Mouse (Mus musculus): ENCODE measurements around the gene Atf4.
A peak's percentile ranks its signal among the peaks of the same experiment; 100 is the strongest.

Gene Atf4

GRCm38 (mm10) chr15:80254847-80255645 is at the start of gene Atf4:
Gene Atf4 (plus strand): TSS chr15:80255184.
- peak; percentile 98 for DNase-seq (ENCODE audit: low read depth, low spot score)

GRCm38 (mm10) chr15:80206057-80206565 is 48.9 kb upstream of the Atf4 start:
- no peak for DNase-seq (ENCODE audit: low read depth, low spot score)

- no peak for DNase-seq (ENCODE audit: low read depth, low spot score)
Measured at GRCm38 (mm10) chr15:80208446-80208845, 46.5 kb upstream of the Atf4 start.

GRCm38 (mm10) chr15:80213688-80214087 is 41.3 kb upstream of the Atf4 start:
- no peak for DNase-seq (ENCODE audit: low read depth, low spot score)

GRCm38 (mm10) chr15:80215716-80216479 is 39.1 kb upstream of the Atf4 start:
- peak; percentile 56 for DNase-seq (ENCODE audit: low read depth, low spot score)

GRCm38 (mm10) chr15:80216480-80216820 is 38.5 kb upstream of the Atf4 start:
- no peak for DNase-seq (ENCODE audit: low read depth, low spot score)

- no peak for DNase-seq (ENCODE audit: low read depth, low spot score)
Measured at GRCm38 (mm10) chr15:80217476-80217875, 37.5 kb upstream of the Atf4 start.

- peak; percentile 90 for DNase-seq (ENCODE audit: low read depth, low spot score)
Measured at GRCm38 (mm10) chr15:80219211-80219610, 35.8 kb upstream of the Atf4 start.

GRCm38 (mm10) chr15:80219705-80220657 is 35.0 kb upstream of the Atf4 start:
- DNase-seq (ENCODE audit: low read depth, low spot score) = peak; percentile 66

GRCm38 (mm10) chr15:80221031-80221430 is 34.0 kb upstream of the Atf4 start:
- no peak for DNase-seq (ENCODE audit: low read depth, low spot score)

- DNase-seq (ENCODE audit: low read depth, low spot score) = no peak
Measured at GRCm38 (mm10) chr15:80223751-80224150, 31.2 kb upstream of the Atf4 start.

GRCm38 (mm10) chr15:80225208-80225607 is 29.8 kb upstream of the Atf4 start:
- peak; percentile 76 for DNase-seq (ENCODE audit: low read depth, low spot score)

GRCm38 (mm10) chr15:80225796-80226195 is 29.2 kb upstream of the Atf4 start:
- DNase-seq (ENCODE audit: low read depth, low spot score) = peak; percentile 81

- DNase-seq (ENCODE audit: low read depth, low spot score) = no peak
Measured at GRCm38 (mm10) chr15:80228071-80228800, 26.7 kb upstream of the Atf4 start.

- DNase-seq (ENCODE audit: low read depth, low spot score) = no peak
Measured at GRCm38 (mm10) chr15:80232331-80232730, 22.7 kb upstream of the Atf4 start.

GRCm38 (mm10) chr15:80233053-80233452 is 21.9 kb upstream of the Atf4 start:
- peak; percentile 33 for DNase-seq (ENCODE audit: low read depth, low spot score)

- peak; percentile 95 for DNase-seq (ENCODE audit: low read depth, low spot score)
Measured at GRCm38 (mm10) chr15:80233733-80234509, 21.1 kb upstream of the Atf4 start, which contains the start of gene Mief1. Gene Mief1 (plus strand): TSS chr15:80234018.

- no peak for DNase-seq (ENCODE audit: low read depth, low spot score)
Measured at GRCm38 (mm10) chr15:80235535-80235934, 19.4 kb upstream of the Atf4 start, which contains the start of gene AC140267.1. Gene AC140267.1 (plus strand): TSS chr15:80235835.

- DNase-seq (ENCODE audit: low read depth, low spot score) = no peak
Measured at GRCm38 (mm10) chr15:80248135-80248534, 6.8 kb upstream of the Atf4 start.

- no peak for DNase-seq (ENCODE audit: low read depth, low spot score)
Measured at GRCm38 (mm10) chr15:80248596-80248995, 6.4 kb upstream of the Atf4 start.

Data from 3T3-L1 (cell line).